Mouse (Mus musculus) brain, adult 10 weeks (tissue): Measurements from ENCODE around the gene C1qtnf1. TPM values are rescaled to one million over a fixed set of nuclear protein-coding genes. Genes with fewer than 3 reads are reported as not detected.

Source experiments
- polyA plus RNA-seq: library from polyadenylated mRNA; stranded (reverse); fragments of 350-450 nt; fragmentation: Illumina TruSeq; extraction: RNeasy Lipid Tissue Mini Kit (QIAGEN cat#74804); gene quantifications from one replicate; pipeline ENCODE4 v1.2.3, GENCODE M21; 2015; ENCODE audit warnings: low read depth, low replicate concordance

The C1qtnf1 gene
- polyA plus RNA-seq: 3.7 TPM

GRCm38 (mm10) chr11:118427986-118428385 lies at the start of gene C1qtnf1:
Gene C1qtnf1, plus strand, starts transcription at chr11:118428203.

GRCm38 (mm10) chr11:118401760-118402280 lies 26.2 kb upstream of the C1qtnf1 start, which contains the start of gene Lgals3bp:
Gene Lgals3bp, minus strand, starts transcription at chr11:118402092.

GRCm38 (mm10) chr11:118418834-118419504 lies 9.0 kb upstream of the C1qtnf1 start, which contains the start of gene Cant1:
Gene Cant1, minus strand, starts transcription at chr11:118419086.

GRCm38 (mm10) chr11:118476396-118477373 lies 48.7 kb downstream of the C1qtnf1 start, which contains the start of gene Engase:
Gene Engase, plus strand, starts transcription at chr11:118476829.

Other genes starting within 250 kb of the C1qtnf1 start
- gene Cyth1, start 179.6 kb upstream of the C1qtnf1 start, polyA plus RNA-seq: 67.5 TPM
- 16.7 TPM for gene Usp36, start 138.0 kb upstream of the C1qtnf1 start, polyA plus RNA-seq
- gene Cep295nl, start 85.7 kb upstream of the C1qtnf1 start, polyA plus RNA-seq: not detected
- gene Timp2, start 72.5 kb upstream of the C1qtnf1 start, polyA plus RNA-seq: 182 TPM
- gene Lgals3bp, start 26.1 kb upstream of the C1qtnf1 start, polyA plus RNA-seq: 19.4 TPM
- gene Cant1, start 9.1 kb upstream of the C1qtnf1 start, polyA plus RNA-seq: 35.2 TPM
- 8.7 TPM for gene Engase, start 48.6 kb downstream of the C1qtnf1 start, polyA plus RNA-seq